Mouse (Mus musculus): ENCODE data around the gene Copz2. TPM values are rescaled to one million over a fixed set of nuclear protein-coding genes. Genes with fewer than 3 reads are reported as not detected.

Gene Copz2
- polyA plus RNA-seq, 1 experiment, result 4.7 TPM

- H3K4me3 ChIP-seq (ENCODE audit: low read depth, low read length), result no peak overlapping the region
- H3K27me3 ChIP-seq (ENCODE audit: control insufficient read depth, insufficient read depth, low read length), result 0 out of 2 replicates have a peak, but pooled peaks cover 2% of the 10 kb centered on the region
- H3K4me1 ChIP-seq (ENCODE audit: control insufficient read depth, insufficient read depth, insufficient read length, low read length), result peaks cover 2% of the 10 kb centered on the region
- H3K36me3 ChIP-seq (ENCODE audit: control insufficient read depth, insufficient read depth, low read length), result no peaks in the 10 kb centered on the region
- TF ChIP-seq CTCF (IDR thresholded peaks at IDR 0.05; ENCODE audit: extremely low read depth, insufficient read length, insufficient replicate concordance, low read depth, low read length) (no peak), POLR2A (IDR thresholded peaks at IDR 0.05; ENCODE audit: low read depth, low read length) (no peak)
- 79% methylated on average over 12 of the region's 12 CpGs for WGBS
- no peak overlapping the region for H3K27ac ChIP-seq (ENCODE audit: insufficient read depth, low read depth, low read length)
Measured at GRCm38 (mm10) chr11:96862534-96862933, 12.9 kb downstream of the Copz2 start.

DNA sequence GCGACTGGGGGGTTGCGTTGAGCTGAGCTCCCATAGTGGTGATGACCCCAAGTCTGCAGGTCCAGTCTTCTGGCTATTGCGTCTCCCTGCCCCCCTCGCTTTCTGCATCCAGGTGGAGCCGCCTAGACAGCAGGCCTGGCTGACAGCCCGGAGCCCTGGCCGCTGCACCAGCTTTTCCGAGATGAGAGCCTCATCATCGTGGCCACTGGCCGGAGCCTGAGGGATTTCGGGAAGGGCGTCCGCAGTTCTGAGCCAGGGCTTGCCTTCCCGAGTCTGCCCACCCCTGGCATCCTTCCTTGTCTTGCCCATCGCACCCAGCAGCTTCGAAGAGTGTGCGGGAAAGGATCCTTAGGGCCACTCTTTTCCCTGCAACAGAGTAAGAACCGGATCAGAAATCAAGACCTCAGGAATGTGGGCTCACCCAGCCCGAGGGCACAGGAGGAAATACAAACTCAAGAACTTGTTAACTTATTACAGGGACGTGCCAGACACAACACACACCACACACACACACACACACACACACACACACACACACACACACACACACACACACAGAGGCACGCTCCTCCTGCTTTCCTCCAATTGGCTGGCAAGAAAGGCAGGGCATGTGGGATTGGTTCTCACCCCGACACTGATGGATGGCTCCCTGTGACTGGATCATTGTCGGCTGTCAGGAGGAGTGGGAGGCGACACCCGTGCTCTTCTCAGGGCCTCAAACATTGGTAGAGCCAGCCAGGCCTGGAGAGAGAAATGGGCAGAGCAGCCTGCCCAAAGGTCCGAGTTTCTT is 13.7 kb downstream of the Copz2 start:
- Histone ChIP-seq H3K27me3 (ENCODE audit: control insufficient read depth, insufficient read depth, low read length) (0 out of 2 replicates have a peak, but pooled peaks cover 2% of the 10 kb centered on the region), H3K36me3 (ENCODE audit: control insufficient read depth, insufficient read depth, low read length) (no peaks in the 10 kb centered on the region), H3K27ac (ENCODE audit: insufficient read depth, low read depth, low read length) (no peak overlapping the region), H3K4me1 (ENCODE audit: control insufficient read depth, insufficient read depth, insufficient read length, low read length) (peaks cover 2% of the 10 kb centered on the region), H3K4me3 (ENCODE audit: low read depth, low read length) (no peak overlapping the region)
- TF ChIP-seq POLR2A (IDR thresholded peaks at IDR 0.05; ENCODE audit: low read depth, low read length) (no peak), CTCF (IDR thresholded peaks at IDR 0.05; ENCODE audit: extremely low read depth, insufficient read length, insufficient replicate concordance, low read depth, low read length) (no peak)
- 37% methylated on average over 26 of the region's 26 CpGs for WGBS

- Histone ChIP-seq H3K36me3 (ENCODE audit: control insufficient read depth, insufficient read depth, low read length) (no peaks in the 10 kb centered on the region), H3K4me3 (ENCODE audit: low read depth, low read length) (no peak overlapping the region), H3K27ac (ENCODE audit: insufficient read depth, low read depth, low read length) (no peak overlapping the region), H3K27me3 (ENCODE audit: control insufficient read depth, insufficient read depth, low read length) (0 out of 2 replicates have a peak, but pooled peaks cover 2% of the 10 kb centered on the region), H3K4me1 (ENCODE audit: control insufficient read depth, insufficient read depth, insufficient read length, low read length) (no peaks in the 10 kb centered on the region)
- TF ChIP-seq CTCF (IDR thresholded peaks at IDR 0.05; ENCODE audit: extremely low read depth, insufficient read length, insufficient replicate concordance, low read depth, low read length) (peak; percentile 73; the same call in 1 of the 2 replicates), POLR2A (IDR thresholded peaks at IDR 0.05; ENCODE audit: low read depth, low read length) (no peak)
- 10% methylated on average over 5 of the region's 5 CpGs for WGBS
Measured at GRCm38 (mm10) chr11:96867149-96867548, 17.5 kb downstream of the Copz2 start.

- WGBS, result 28% methylated on average over 24 of the region's 24 CpGs
- no peak overlapping the region for H3K27ac ChIP-seq (ENCODE audit: insufficient read depth, low read depth, low read length)
- H3K4me3 ChIP-seq (ENCODE audit: low read depth, low read length), result no peak overlapping the region
- H3K4me1 ChIP-seq (ENCODE audit: control insufficient read depth, insufficient read depth, insufficient read length, low read length), result no peaks in the 10 kb centered on the region; the same call in 1 of the 2 replicates
- H3K27me3 ChIP-seq (ENCODE audit: control insufficient read depth, insufficient read depth, low read length), result peaks cover 29% of the 10 kb centered on the region
- TF ChIP-seq POLR2A (IDR thresholded peaks at IDR 0.05; ENCODE audit: low read depth, low read length) (no peak), CTCF (IDR thresholded peaks at IDR 0.05; ENCODE audit: extremely low read depth, insufficient read length, insufficient replicate concordance, low read depth, low read length) (no peak)
- no peaks in the 10 kb centered on the region for H3K36me3 ChIP-seq (ENCODE audit: control insufficient read depth, insufficient read depth, low read length)
Measured at GRCm38 (mm10) chr11:96872441-96873379, 23.0 kb downstream of the Copz2 start.

GRCm38 (mm10) chr11:96873601-96874140 is 24.0 kb downstream of the Copz2 start:
- peaks cover 29% of the 10 kb centered on the region for H3K27me3 ChIP-seq (ENCODE audit: control insufficient read depth, insufficient read depth, low read length)
- TF ChIP-seq POLR2A (IDR thresholded peaks at IDR 0.05; ENCODE audit: low read depth, low read length), result no peak
- TF ChIP-seq CTCF (IDR thresholded peaks at IDR 0.05; ENCODE audit: extremely low read depth, insufficient read length, insufficient replicate concordance, low read depth, low read length), result no peak
- 73% methylated on average over 11 of the region's 11 CpGs for WGBS
- no peaks in the 10 kb centered on the region for H3K36me3 ChIP-seq (ENCODE audit: control insufficient read depth, insufficient read depth, low read length)
- H3K27ac ChIP-seq (ENCODE audit: insufficient read depth, low read depth, low read length), result no peak overlapping the region
- H3K4me3 ChIP-seq (ENCODE audit: low read depth, low read length), result no peak overlapping the region
- H3K4me1 ChIP-seq (ENCODE audit: control insufficient read depth, insufficient read depth, insufficient read length, low read length), result no peaks in the 10 kb centered on the region; the same call in 1 of the 2 replicates

GRCm38 (mm10) chr11:96875270-96875669 is 25.6 kb downstream of the Copz2 start:
- H3K27ac ChIP-seq (ENCODE audit: insufficient read depth, low read depth, low read length), result no peak overlapping the region
- 29% methylated on average over 4 of the region's 4 CpGs for WGBS

More at GRCm38 (mm10) chr11:96875270-96875669, 25.6 kb downstream of the Copz2 start:
- no peaks in the 10 kb centered on the region for H3K36me3 ChIP-seq (ENCODE audit: control insufficient read depth, insufficient read depth, low read length)
- H3K4me3 ChIP-seq (ENCODE audit: low read depth, low read length), result no peak overlapping the region; the same call in 1 of the 2 replicates
- H3K4me1 ChIP-seq (ENCODE audit: control insufficient read depth, insufficient read depth, insufficient read length, low read length), result no peaks in the 10 kb centered on the region; the same call in 1 of the 2 replicates
- TF ChIP-seq POLR2A (IDR thresholded peaks at IDR 0.05; ENCODE audit: low read depth, low read length), result no peak
- no peak for TF ChIP-seq CTCF (IDR thresholded peaks at IDR 0.05; ENCODE audit: extremely low read depth, insufficient read length, insufficient replicate concordance, low read depth, low read length)
- peaks cover 33% of the 10 kb centered on the region for H3K27me3 ChIP-seq (ENCODE audit: control insufficient read depth, insufficient read depth, low read length)

All from small intestine, adult 2 months (tissue).